Mouse (Mus musculus): Measurements from ENCODE around the gene Cyp1b1. TPM values are rescaled to one million over a fixed set of nuclear protein-coding genes. Genes with fewer than 3 reads are reported as not detected.

Cyp1b1 gene
- polyA plus RNA-seq, 3 experiments from 2014 or later = not detected

Other genes with a start within 250 kb of the Cyp1b1 start
- gene Rmdn2, start 103.2 kb downstream of the Cyp1b1 start, polyA plus RNA-seq (2017; shearing (Covaris generic)) = 10 to 100 TPM in 1 of 3 experiments, 1 to 10 TPM in 2; 3.2 to 19.9 (median 6.9) TPM
- gene Atl2, start 181.1 kb upstream of the Cyp1b1 start, polyA plus RNA-seq (2017; shearing (Covaris generic)) = 10 to 100 TPM; 11.7 to 15.6 (median 14.0) TPM